Mouse (Mus musculus) kidney, postnatal 0 days (tissue): ENCODE measurements at regions not wholly inside any gene's neighbourhood (a gene's known extent, or its start where the extent isn't known, plus 50 kb on each side); places are given as distances from the start of the nearest gene placed in this dataset.
A peak's percentile ranks its signal among the peaks of the same experiment; 100 is the strongest.

ENCODE experiments used
- ATAC-seq: fragments of 200-750 bp; cut with Nextera tagmentation; replicated peaks from 2 replicates; pipeline ENCODE4 v1.8.0; 2017; ENCODE audit warnings: low read depth, moderate number of reproducible peaks, moderate TSS enrichment, moderate library complexity; ENCODE audit not compliant: low FRiP score
- DNase-seq: peaks from one replicate; pipeline ENCODE4 v3.0.0-alpha.2; 2016; ENCODE audit warnings: low spot score
- H3K27ac ChIP-seq: fragments of 300-500 bp; sonication (generic); 2 replicates; pipeline ENCODE4 v1.5.1; 2014; ENCODE audit warnings: mild to moderate bottlenecking
- H3K27me3 ChIP-seq: fragments of 300-500 bp; sonication (generic); 2 replicates; pipeline ENCODE4 v1.6.1; 2014; ENCODE audit warnings: low read length, mixed read lengths; ENCODE audit not compliant: insufficient read depth
- H3K36me3 ChIP-seq: fragments of 300-500 bp; sonication (generic); 2 replicates; pipeline ENCODE4 v1.6.1; 2014; ENCODE audit warnings: low read length, mixed read lengths; ENCODE audit not compliant: insufficient read depth
- H3K4me1 ChIP-seq: fragments of 300-500 bp; sonication (generic); replicated peaks from 2 replicates; pipeline ENCODE4 v1.6.1; 2014; ENCODE audit warnings: antibody characterized with exemption, low read length, mixed read lengths; ENCODE audit not compliant: insufficient read depth
- H3K4me2 ChIP-seq: fragments of 300-500 bp; sonication (generic); 2 replicates; pipeline ENCODE4 v1.6.1; 2014; ENCODE audit warnings: mild to moderate bottlenecking, low read length, moderate library complexity, mixed read lengths
- H3K4me3 ChIP-seq: fragments of 300-500 bp; sonication (generic); replicated peaks from 2 replicates; pipeline ENCODE4 v1.5.1; 2014; ENCODE audit warnings: low read depth, low read length
- H3K9ac ChIP-seq: fragments of 300-500 bp; sonication (generic); 2 replicates; pipeline ENCODE4 v1.6.1; 2014; ENCODE audit warnings: low read depth, low read length
- H3K9me3 ChIP-seq: fragments of 300-500 bp; sonication (generic); replicated peaks from 2 replicates; pipeline ENCODE4 v1.6.1; 2016; ENCODE audit warnings: low read length, inconsistent platforms, mixed read lengths
- CTCF ChIP-seq: IDR thresholded peaks from 2 replicates; pipeline ENCODE4 v1.5.1; 2016; ENCODE audit warnings: antibody characterized with exemption, low read depth, mild to moderate bottlenecking, moderate library complexity
- WGBS: fragments of 180-500 bp; shearing (Covaris S2); extraction: QIAGEN DNeasy Blood & Tissue Kit; methylation state at CpG from one replicate; pipeline ENCODE4 v1.1.7; 2014; 5-methylcytosine and 5-hydroxymethylcytosine counted together

GRCm38 (mm10) chr4:84068947-84069663 is 543.8 kb downstream of the Ccdc171 start:
- Histone ChIP-seq H3K27me3 (no peaks in the 10 kb centered on the region; the same call in 1 of the 2 replicates), H3K36me3 (no peaks in the 10 kb centered on the region), H3K4me2 (no peak overlapping the region), H3K9ac (no peak overlapping the region), H3K4me1 (peaks cover 7% of the 10 kb centered on the region; the same call in 1 of the 2 replicates), H3K4me3 (no peak overlapping the region), H3K27ac (no peak overlapping the region), H3K9me3 (no peaks in the 10 kb centered on the region)
- TF ChIP-seq CTCF: no peak
- ATAC-seq: no peak
- DNase-seq: peak; percentile 79
- WGBS: 23% methylated on average over 11 of the region's 11 CpGs

DNA sequence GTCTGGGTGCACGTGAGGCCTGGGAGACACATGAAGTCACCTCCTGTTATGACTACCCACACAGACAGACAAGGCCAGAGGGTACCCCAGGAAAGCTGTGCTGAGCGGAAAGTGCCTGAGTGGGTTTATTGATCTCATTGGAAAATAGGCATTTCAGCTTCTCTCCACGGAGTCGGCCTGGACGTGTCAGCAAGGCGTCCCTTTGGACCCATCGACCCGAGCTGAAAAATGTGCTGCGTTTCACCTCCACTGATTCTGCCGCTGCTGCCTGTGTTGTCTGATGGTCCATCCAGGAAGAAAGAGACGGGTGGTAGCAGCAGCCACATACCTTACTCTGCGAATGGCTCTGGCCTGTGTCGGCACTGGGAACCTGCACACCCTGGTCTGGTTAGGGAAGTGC is 544.3 kb downstream of the Ccdc171 start:
- Histone ChIP-seq H3K4me1 (peaks cover 7% of the 10 kb centered on the region; the same call in 1 of the 2 replicates), H3K27ac (no peak overlapping the region), H3K27me3 (no peaks in the 10 kb centered on the region; the same call in 1 of the 2 replicates), H3K9ac (no peak overlapping the region), H3K4me3 (no peak overlapping the region), H3K36me3 (no peaks in the 10 kb centered on the region), H3K9me3 (no peaks in the 10 kb centered on the region), H3K4me2 (no peak overlapping the region)
- WGBS: 66% methylated on average over 13 of the region's 13 CpGs
- ATAC-seq (no peak; the same call in 1 of the 2 replicates), DNase-seq (no peak)
- no peak for TF ChIP-seq CTCF

DNA sequence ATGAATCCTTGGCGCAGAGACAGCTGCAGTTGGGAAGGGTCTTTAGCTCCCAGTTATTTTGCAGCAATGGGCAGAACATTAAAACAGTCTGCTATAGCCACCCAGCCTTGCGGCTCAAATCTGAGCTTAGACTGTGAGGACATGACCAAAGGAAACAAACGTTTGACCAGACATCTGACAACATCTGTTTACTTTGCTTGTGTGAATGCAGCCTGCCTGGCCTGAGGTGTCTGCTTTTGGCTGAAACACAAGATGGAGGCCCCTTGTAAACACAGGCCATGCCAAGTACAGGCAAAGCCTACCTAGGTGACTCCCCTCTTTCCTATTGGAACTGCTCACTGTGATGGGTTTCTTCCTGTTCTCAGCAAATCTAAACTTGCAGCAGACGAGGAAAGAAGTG is 544.7 kb downstream of the Ccdc171 start:
- Histone ChIP-seq H3K9me3 (no peaks in the 10 kb centered on the region), H3K4me3 (no peak overlapping the region), H3K27ac (no peak overlapping the region), H3K4me2 (no peak overlapping the region), H3K36me3 (no peaks in the 10 kb centered on the region), H3K27me3 (no peaks in the 10 kb centered on the region; the same call in 1 of the 2 replicates), H3K9ac (no peak overlapping the region), H3K4me1 (peaks cover 7% of the 10 kb centered on the region; the same call in 1 of the 2 replicates)
- DNase-seq (no peak), ATAC-seq (no peak; the same call in 1 of the 2 replicates)
- 47% methylated on average over 4 of the region's 4 CpGs for WGBS
- no peak for TF ChIP-seq CTCF

DNA sequence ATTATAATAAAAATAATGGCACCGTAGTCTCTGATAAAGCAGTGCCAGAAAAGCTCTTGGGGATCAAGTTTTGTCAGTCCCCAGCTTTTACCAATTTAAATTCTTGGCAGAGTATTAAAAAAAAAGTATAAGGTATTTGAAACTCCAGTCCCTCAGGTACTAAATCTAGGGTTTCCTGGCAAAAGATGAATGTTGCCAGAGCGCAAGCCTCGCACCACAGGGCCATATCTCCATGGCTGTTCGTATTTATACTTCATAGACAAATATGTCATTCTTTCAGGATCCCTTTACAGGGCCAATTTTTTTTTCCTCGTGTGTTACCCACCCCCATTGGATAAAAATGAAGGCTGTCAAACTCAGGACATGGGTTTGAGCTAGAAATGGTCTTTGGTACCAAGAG is 546.8 kb downstream of the Ccdc171 start:
- Histone ChIP-seq H3K36me3 (no peaks in the 10 kb centered on the region), H3K4me1 (peaks cover 5% of the 10 kb centered on the region; the same call in 1 of the 2 replicates), H3K4me2 (no peak overlapping the region), H3K9ac (no peak overlapping the region), H3K4me3 (no peak overlapping the region), H3K9me3 (no peaks in the 10 kb centered on the region), H3K27me3 (no peaks in the 10 kb centered on the region), H3K27ac (no peak overlapping the region)
- 69% methylated on average over 5 of the region's 5 CpGs for WGBS
- TF ChIP-seq CTCF: no peak
- no peak for ATAC-seq
- no peak for DNase-seq

DNA sequence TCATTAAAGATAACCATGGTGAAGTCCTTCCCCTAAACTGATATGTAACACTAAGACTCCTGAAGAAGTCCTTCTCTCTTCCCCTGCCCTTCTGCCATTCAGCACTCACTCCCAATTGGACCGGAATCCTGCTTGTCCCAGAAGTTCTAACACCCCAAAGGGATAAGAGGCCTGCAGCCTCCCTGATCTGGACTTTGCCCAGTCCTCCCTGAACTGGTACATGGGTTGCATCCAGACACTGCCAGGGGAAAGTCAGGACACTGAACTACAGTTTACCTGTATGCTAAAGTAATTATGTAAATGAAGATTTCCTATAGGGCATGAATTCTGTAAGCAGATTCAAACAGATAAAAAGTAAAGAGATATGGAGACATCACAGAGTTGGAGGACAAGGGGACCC is 551.2 kb downstream of the Ccdc171 start:
- Histone ChIP-seq H3K4me1 (no peaks in the 10 kb centered on the region), H3K9ac (no peak overlapping the region), H3K4me2 (no peak overlapping the region), H3K9me3 (no peaks in the 10 kb centered on the region), H3K4me3 (no peak overlapping the region), H3K27me3 (no peaks in the 10 kb centered on the region), H3K36me3 (no peaks in the 10 kb centered on the region), H3K27ac (no peak overlapping the region)
- DNase-seq (no peak), ATAC-seq (no peak)
- TF ChIP-seq CTCF: no peak
- 100% methylated on average over 1 of the region's 1 CpGs for WGBS

- no peak overlapping the region for H3K27ac ChIP-seq
- 85% methylated on average over 2 of the region's 2 CpGs for WGBS
- H3K9ac ChIP-seq: no peak overlapping the region
- ATAC-seq (no peak), DNase-seq (no peak)
- no peak for TF ChIP-seq CTCF
- H3K36me3 ChIP-seq: no peaks in the 10 kb centered on the region
- H3K4me1 ChIP-seq: no peaks in the 10 kb centered on the region
- H3K27me3 ChIP-seq: no peaks in the 10 kb centered on the region
- H3K4me2 ChIP-seq: no peak overlapping the region
- H3K9me3 ChIP-seq: no peaks in the 10 kb centered on the region
- H3K4me3 ChIP-seq: no peak overlapping the region
Observed at GRCm38 (mm10) chr4:84079516-84079915, 554.2 kb downstream of the Ccdc171 start.

GRCm38 (mm10) chr4:84081518-84081917 is 556.2 kb downstream of the Ccdc171 start:
- WGBS: 47% methylated on average over 7 of the region's 7 CpGs
- ATAC-seq: no peak
- Histone ChIP-seq H3K4me1 (no peaks in the 10 kb centered on the region), H3K27ac (no peak overlapping the region), H3K9me3 (no peaks in the 10 kb centered on the region), H3K36me3 (no peaks in the 10 kb centered on the region), H3K4me3 (no peak overlapping the region), H3K4me2 (no peak overlapping the region), H3K9ac (no peak overlapping the region), H3K27me3 (no peaks in the 10 kb centered on the region)
- no peak for TF ChIP-seq CTCF
- DNase-seq: no peak
